Mouse (Mus musculus): ENCODE measurements around the gene Olfml1. TPM values are rescaled to one million over a fixed set of nuclear protein-coding genes. Genes with fewer than 3 reads are reported as not detected.

The Olfml1 gene
- polyA plus RNA-seq, 2 experiments: 0.64 to 1.3 TPM

DNA sequence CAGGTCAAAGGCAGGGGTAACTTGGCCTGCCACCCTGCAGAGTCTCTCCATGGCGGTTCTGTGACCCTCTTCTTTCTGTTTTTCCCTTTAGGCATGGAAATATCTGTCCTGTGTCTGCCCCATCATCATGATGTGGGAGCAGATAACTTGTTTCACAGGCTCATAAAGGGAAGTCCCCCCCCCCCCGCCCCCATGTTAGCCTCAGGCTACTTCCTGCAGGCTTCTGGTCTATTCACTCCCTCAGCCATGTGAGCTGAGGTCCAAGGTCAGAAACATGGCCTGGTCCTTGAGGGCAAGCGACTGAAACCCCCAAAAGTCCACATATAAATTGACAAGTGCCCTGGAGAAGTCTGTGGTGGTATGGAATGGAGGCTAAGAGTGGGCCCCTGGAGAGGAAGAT, 52.9 kb downstream of the Olfml1 start:
- Histone ChIP-seq H3K4me1 (replicated peaks; ENCODE audit: control insufficient read depth in 2 of 2, insufficient read depth in 2 of 2, low read length in 1 of 2) (peaks cover 0 to 5% of the 10 kb centered on the region in 2 experiments; a peak in 1 of 4 replicates), H3K4me2 (ENCODE audit: low read depth) (no peak overlapping the region), H3K9me3 (ENCODE audit: control insufficient read depth, low read length) (no peaks in the 10 kb centered on the region), H3K36me3 (replicated peaks; ENCODE audit: control insufficient read depth, insufficient read depth, low read depth) (no peaks in the 10 kb centered on the region), H3K27ac (no peak overlapping the region), H3K4me3 (ENCODE audit: insufficient read depth in 1 of 2, low read depth in 2 of 2, low read length in 2 of 2) (no peak overlapping the region), H3K9ac (replicated peaks) (no peak overlapping the region), H3K27me3 (ENCODE audit: control insufficient read depth, insufficient read depth, low read length) (no peaks in the 10 kb centered on the region)
- 29% methylated on average over 3 of the region's 3 CpGs for WGBS (ENCODE audit: insufficient replicate concordance)
- DNase-seq (ENCODE audit: low read depth in 3 of 3, low spot score in 3 of 3) (no peak), ATAC-seq (ENCODE audit: insufficient read depth) (no peak)
- TF ChIP-seq CTCF (IDR thresholded peaks at IDR 0.05; ENCODE audit: low read depth) (no peak), EP300 (IDR thresholded peaks at IDR 0.05; ENCODE audit: low read depth) (no peak)

DNA sequence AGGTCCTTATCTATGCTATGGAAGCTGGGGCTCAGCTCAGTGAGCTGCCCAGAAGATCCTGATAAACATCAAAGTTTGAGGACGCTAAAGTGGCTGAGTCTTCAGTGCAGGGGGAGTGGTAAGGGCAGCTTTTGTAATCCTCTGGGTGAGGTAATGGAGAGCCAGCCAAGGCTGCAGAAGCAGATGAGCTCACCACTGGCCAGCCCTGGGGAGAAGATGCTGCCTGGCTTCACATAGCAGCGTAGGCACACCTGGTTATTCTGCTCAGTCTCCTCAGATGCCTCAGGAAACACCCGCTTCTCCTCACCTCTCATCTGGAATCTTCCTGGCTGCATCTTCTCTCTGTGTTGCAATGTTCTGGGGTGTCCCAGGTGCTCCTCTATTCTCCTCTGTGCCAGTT, 57.2 kb downstream of the Olfml1 start:
- DNase-seq (ENCODE audit: low read depth in 3 of 3, low spot score in 3 of 3) (no peak), ATAC-seq (ENCODE audit: insufficient read depth) (no peak)
- TF ChIP-seq CTCF (IDR thresholded peaks at IDR 0.05; ENCODE audit: low read depth) (no peak), EP300 (IDR thresholded peaks at IDR 0.05; ENCODE audit: low read depth) (no peak)
- H3K27ac ChIP-seq: no peak overlapping the region
- no peak overlapping the region for H3K4me2 ChIP-seq (ENCODE audit: low read depth)
- WGBS (ENCODE audit: insufficient replicate concordance): 37% methylated on average over 3 of the region's 3 CpGs
- H3K36me3 ChIP-seq (replicated peaks; ENCODE audit: control insufficient read depth, insufficient read depth, low read depth): no peaks in the 10 kb centered on the region
- no peaks in the 10 kb centered on the region for H3K27me3 ChIP-seq (ENCODE audit: control insufficient read depth, insufficient read depth, low read length)
- no peak overlapping the region for H3K9ac ChIP-seq (replicated peaks)
- H3K4me1 ChIP-seq (replicated peaks; ENCODE audit: control insufficient read depth in 2 of 2, insufficient read depth in 2 of 2, low read length in 1 of 2): peaks cover 0 to 2% of the 10 kb centered on the region in 2 experiments; a peak in 1 of 4 replicates
- H3K4me3 ChIP-seq (ENCODE audit: insufficient read depth in 1 of 2, low read depth in 2 of 2, low read length in 2 of 2): no peak overlapping the region
- no peaks in the 10 kb centered on the region for H3K9me3 ChIP-seq (ENCODE audit: control insufficient read depth, low read length)

- 62% methylated on average over 2 of the region's 2 CpGs for whole genome bisulfite sequencing (ENCODE audit: insufficient replicate concordance)
Observed at GRCm38 (mm10) chr7:107625061-107625460, 57.8 kb downstream of the Olfml1 start, which contains the start of gene 5330417H12Rik. TSS of gene 5330417H12Rik (minus strand) at chr7:107625161.

GRCm38 (mm10) chr7:107625781-107626180, 58.5 kb downstream of the Olfml1 start:
- no peak for DNase-seq (ENCODE audit: low read depth in 3 of 3, low spot score in 3 of 3)
- H3K36me3 ChIP-seq (replicated peaks; ENCODE audit: control insufficient read depth, insufficient read depth, low read depth): no peaks in the 10 kb centered on the region
- no peak overlapping the region for H3K9ac ChIP-seq (replicated peaks)
- H3K4me2 ChIP-seq (ENCODE audit: low read depth): no peak overlapping the region
- no peak overlapping the region for H3K27ac ChIP-seq
- no peak for TF ChIP-seq EP300 (IDR thresholded peaks at IDR 0.05; ENCODE audit: low read depth)
- no peak overlapping the region for H3K4me3 ChIP-seq (ENCODE audit: insufficient read depth in 1 of 2, low read depth in 2 of 2, low read length in 2 of 2)
- no peaks in the 10 kb centered on the region for H3K9me3 ChIP-seq (ENCODE audit: control insufficient read depth, low read length)
- ATAC-seq (ENCODE audit: insufficient read depth): no peak
- H3K27me3 ChIP-seq (ENCODE audit: control insufficient read depth, insufficient read depth, low read length): no peaks in the 10 kb centered on the region
- 63% methylated on average over 6 of the region's 6 CpGs for WGBS (ENCODE audit: insufficient replicate concordance)
- H3K4me1 ChIP-seq (replicated peaks; ENCODE audit: control insufficient read depth in 2 of 2, insufficient read depth in 2 of 2, low read length in 1 of 2): no peaks in the 10 kb centered on the region

More at GRCm38 (mm10) chr7:107625061-107625460, 57.8 kb downstream of the Olfml1 start, which contains the start of gene 5330417H12Rik:
- no peak within 1 kb of the TSS for H3K9ac ChIP-seq (replicated peaks)
- H3K4me3 ChIP-seq (ENCODE audit: insufficient read depth in 1 of 2, low read depth in 2 of 2, low read length in 2 of 2): no peak within 1 kb of the TSS
- ATAC-seq (ENCODE audit: insufficient read depth) (no peak), DNase-seq (ENCODE audit: low read depth in 3 of 3, low spot score in 3 of 3) (no peak)
- no peak for TF ChIP-seq EP300 (IDR thresholded peaks at IDR 0.05; ENCODE audit: low read depth)
- no peak for TF ChIP-seq CTCF (IDR thresholded peaks at IDR 0.05; ENCODE audit: low read depth)
- H3K27ac ChIP-seq: no peak within 1 kb of the TSS
- H3K27me3 ChIP-seq (ENCODE audit: control insufficient read depth, insufficient read depth, low read length): no peaks in the 10 kb centered on the region
- no peaks in the 10 kb centered on the region for H3K36me3 ChIP-seq (replicated peaks; ENCODE audit: control insufficient read depth, insufficient read depth, low read depth)
- H3K4me1 ChIP-seq (replicated peaks; ENCODE audit: control insufficient read depth in 2 of 2, insufficient read depth in 2 of 2, low read length in 1 of 2): no peaks in the 10 kb centered on the region
- no peaks in the 10 kb centered on the region for H3K9me3 ChIP-seq (ENCODE audit: control insufficient read depth, low read length)
- no peak within 1 kb of the TSS for H3K4me2 ChIP-seq (ENCODE audit: low read depth)

GRCm38 (mm10) chr7:107628383-107628782, 61.1 kb downstream of the Olfml1 start:
- Histone ChIP-seq H3K4me3 (ENCODE audit: insufficient read depth in 1 of 2, low read depth in 2 of 2, low read length in 2 of 2) (no peak overlapping the region), H3K27ac (no peak overlapping the region), H3K27me3 (ENCODE audit: control insufficient read depth, insufficient read depth, low read length) (no peaks in the 10 kb centered on the region), H3K9me3 (ENCODE audit: control insufficient read depth, low read length) (no peaks in the 10 kb centered on the region), H3K36me3 (replicated peaks; ENCODE audit: control insufficient read depth, insufficient read depth, low read depth) (no peaks in the 10 kb centered on the region), H3K9ac (replicated peaks) (no peak overlapping the region), H3K4me2 (ENCODE audit: low read depth) (no peak overlapping the region), H3K4me1 (replicated peaks; ENCODE audit: control insufficient read depth in 2 of 2, insufficient read depth in 2 of 2, low read length in 1 of 2) (no peaks in the 10 kb centered on the region)
- TF ChIP-seq EP300 (IDR thresholded peaks at IDR 0.05; ENCODE audit: low read depth): no peak
- TF ChIP-seq CTCF (IDR thresholded peaks at IDR 0.05; ENCODE audit: low read depth): no peak
- ATAC-seq (ENCODE audit: insufficient read depth): no peak
- no peak for DNase-seq (ENCODE audit: low read depth in 3 of 3, low spot score in 3 of 3)
